Mouse (Mus musculus): ENCODE data around the gene Kcnh2. TPM values are rescaled to one million over a fixed set of nuclear protein-coding genes. Genes with fewer than 3 reads are reported as not detected.

Gene Kcnh2
- total and polyA plus RNA-seq, 3 experiments: 1.8 to 6.8 TPM; not detected in 1

- peaks cover 4 to 17% of the 10 kb centered on the region in 2 experiments for H3K27me3 ChIP-seq (ENCODE audit: control insufficient read depth in 1 of 2, insufficient read depth in 2 of 2, low read length in 2 of 2)
- no peaks in the 10 kb centered on the region for H3K9me3 ChIP-seq (replicated peaks; ENCODE audit: insufficient read depth, low read length)
- H3K4me3 ChIP-seq (ENCODE audit: control insufficient read depth in 1 of 2, insufficient read depth in 1 of 2, low read depth in 2 of 2, low read length in 2 of 2): no peak overlapping the region
- DNase-seq (ENCODE audit: low read depth, low spot score): no peak
- H3K4me1 ChIP-seq (ENCODE audit: control insufficient read depth in 1 of 2, insufficient read depth in 2 of 2, low read length in 2 of 2): no peaks in the 10 kb centered on the region
- no peaks in the 10 kb centered on the region for H3K36me3 ChIP-seq (ENCODE audit: control insufficient read depth in 1 of 2, insufficient read depth in 2 of 2, low read length in 2 of 2)
- H3K79me2 ChIP-seq (ENCODE audit: control insufficient read depth, insufficient read depth, low read length, poor library complexity): no peaks in the 10 kb centered on the region
- H3K27ac ChIP-seq (ENCODE audit: control insufficient read depth, low read depth, low read length): no peak overlapping the region
- no peak overlapping the region for H3K9ac ChIP-seq (ENCODE audit: control insufficient read depth, low read depth, low read length, poor library complexity, severe bottlenecking)
- TF ChIP-seq USF1 (IDR thresholded peaks at IDR 0.05; ENCODE audit: low read depth, low read length): no peak
- TF ChIP-seq CHD1 (IDR thresholded peaks at IDR 0.05; ENCODE audit: low read depth, low read length): no peak
- no peak for TF ChIP-seq ZMIZ1 (IDR thresholded peaks at IDR 0.05; ENCODE audit: low read depth, low read length)
- TF ChIP-seq ZKSCAN1 (IDR thresholded peaks at IDR 0.05; ENCODE audit: low read depth, low read length): no peak
- TF ChIP-seq SIN3A (IDR thresholded peaks at IDR 0.05; ENCODE audit: low read length): no peak
- no peak for TF ChIP-seq MAZ (IDR thresholded peaks at IDR 0.05; ENCODE audit: low read depth, low read length)
- no peak for TF ChIP-seq TBP (IDR thresholded peaks at IDR 0.05; ENCODE audit: low read depth, low read length)
- TF ChIP-seq MEF2A (IDR thresholded peaks at IDR 0.05; ENCODE audit: extremely low read depth, insufficient replicate concordance, low read depth, low read length, poor library complexity, severe bottlenecking): no peak
- no peak for TF ChIP-seq UBTF (IDR thresholded peaks at IDR 0.05; ENCODE audit: borderline replicate concordance, insufficient read depth, low read depth, low read length)
- TF ChIP-seq ZNF384 (IDR thresholded peaks at IDR 0.05; ENCODE audit: low read depth, low read length): no peak
These were observed 71.9 kb downstream of the Kcnh2 start for GRCm38 (mm10) chr5:24279527-24279926.

GRCm38 (mm10) chr5:24278206-24278605, 73.2 kb downstream of the Kcnh2 start:
- Histone ChIP-seq H3K4me3 (ENCODE audit: control insufficient read depth in 1 of 2, insufficient read depth in 1 of 2, low read depth in 2 of 2, low read length in 2 of 2) (no peak overlapping the region), H3K27me3 (ENCODE audit: control insufficient read depth in 1 of 2, insufficient read depth in 2 of 2, low read length in 2 of 2) (peaks cover 4 to 12% of the 10 kb centered on the region in 2 experiments), H3K9ac (ENCODE audit: control insufficient read depth, low read depth, low read length, poor library complexity, severe bottlenecking) (no peak overlapping the region), H3K27ac (ENCODE audit: control insufficient read depth, low read depth, low read length) (no peak overlapping the region), H3K4me1 (ENCODE audit: control insufficient read depth in 1 of 2, insufficient read depth in 2 of 2, low read length in 2 of 2) (no peaks in the 10 kb centered on the region), H3K79me2 (ENCODE audit: control insufficient read depth, insufficient read depth, low read length, poor library complexity) (no peaks in the 10 kb centered on the region), H3K9me3 (replicated peaks; ENCODE audit: insufficient read depth, low read length) (no peaks in the 10 kb centered on the region), H3K36me3 (ENCODE audit: control insufficient read depth in 1 of 2, insufficient read depth in 2 of 2, low read length in 2 of 2) (no peaks in the 10 kb centered on the region)
- no peak for TF ChIP-seq MAZ (IDR thresholded peaks at IDR 0.05; ENCODE audit: low read depth, low read length)
- no peak for DNase-seq (ENCODE audit: low read depth, low spot score)

- H3K36me3 ChIP-seq (ENCODE audit: control insufficient read depth in 1 of 2, insufficient read depth in 2 of 2, low read length in 2 of 2): no peaks in the 10 kb centered on the region
- no peak for DNase-seq (ENCODE audit: low read depth, low spot score)
- H3K9me3 ChIP-seq (replicated peaks; ENCODE audit: insufficient read depth, low read length): no peaks in the 10 kb centered on the region
- H3K27me3 ChIP-seq (ENCODE audit: control insufficient read depth in 1 of 2, insufficient read depth in 2 of 2, low read length in 2 of 2): peaks cover 4 to 10% of the 10 kb centered on the region in 2 experiments; a peak in 3 of 4 replicates
- H3K9ac ChIP-seq (ENCODE audit: control insufficient read depth, low read depth, low read length, poor library complexity, severe bottlenecking): no peak overlapping the region
- TF ChIP-seq EP300 (IDR thresholded peaks at IDR 0.05; ENCODE audit: low read depth in 1 of 2, low read length in 2 of 2): no peak
- TF ChIP-seq TAL1 (IDR thresholded peaks at IDR 0.05; ENCODE audit: low read length): no peak
- no peak for TF ChIP-seq JUND (IDR thresholded peaks at IDR 0.05; ENCODE audit: low read depth, low read length)
- TF ChIP-seq CHD2 (IDR thresholded peaks at IDR 0.05; ENCODE audit: low read length): no peak
- TF ChIP-seq MEF2A (IDR thresholded peaks at IDR 0.05; ENCODE audit: extremely low read depth, insufficient replicate concordance, low read depth, low read length, poor library complexity, severe bottlenecking): no peak
- TF ChIP-seq UBTF (IDR thresholded peaks at IDR 0.05; ENCODE audit: borderline replicate concordance, insufficient read depth, low read depth, low read length): no peak
- TF ChIP-seq CTCF (IDR thresholded peaks at IDR 0.05 in 2 of 3, conservative IDR thresholded peaks at IDR 0.05 in 1 of 3; ENCODE audit: control insufficient read depth in 1 of 3, insufficient read depth in 1 of 3, low read depth in 2 of 3, low read length in 3 of 3, poor library complexity in 1 of 3, severe bottlenecking in 1 of 3): no peak
- no peak for TF ChIP-seq NELFE (IDR thresholded peaks at IDR 0.05; ENCODE audit: low read depth, low read length)
- no peak for TF ChIP-seq MAFK (IDR thresholded peaks at IDR 0.05; ENCODE audit: borderline replicate concordance, low read depth, low read length)
- no peak for TF ChIP-seq CHD1 (IDR thresholded peaks at IDR 0.05; ENCODE audit: low read depth, low read length)
- no peak for TF ChIP-seq BHLHE40 (IDR thresholded peaks at IDR 0.05; ENCODE audit: borderline replicate concordance, low read depth, low read length)
- TF ChIP-seq MXI1 (IDR thresholded peaks at IDR 0.05; ENCODE audit: low read depth, low read length): no peak
- TF ChIP-seq KAT2A (conservative IDR thresholded peaks at IDR 0.05; ENCODE audit: low read depth, low read length): no peak
- TF ChIP-seq ETS1 (IDR thresholded peaks at IDR 0.05; ENCODE audit: low read depth, low read length): no peak
- no peak for TF ChIP-seq ZC3H11A (IDR thresholded peaks at IDR 0.05; ENCODE audit: low read depth, low read length)
- no peak for TF ChIP-seq POLR2AphosphoS5 (IDR thresholded peaks at IDR 0.05; ENCODE audit: borderline replicate concordance, low read depth, low read length)
- no peak for TF ChIP-seq ZNF384 (IDR thresholded peaks at IDR 0.05; ENCODE audit: low read depth, low read length)
- no peak overlapping the region for H3K27ac ChIP-seq (ENCODE audit: control insufficient read depth, low read depth, low read length)
- no peaks in the 10 kb centered on the region for H3K4me1 ChIP-seq (ENCODE audit: control insufficient read depth in 1 of 2, insufficient read depth in 2 of 2, low read length in 2 of 2)
- H3K4me3 ChIP-seq (ENCODE audit: control insufficient read depth in 1 of 2, insufficient read depth in 1 of 2, low read depth in 2 of 2, low read length in 2 of 2): no peak overlapping the region
- H3K79me2 ChIP-seq (ENCODE audit: control insufficient read depth, insufficient read depth, low read length, poor library complexity): no peaks in the 10 kb centered on the region
These were observed 77.5 kb downstream of the Kcnh2 start for GRCm38 (mm10) chr5:24273683-24274621.
